17 mouse cellular contexts compared by ENCODE assay signal in genomic region chr9:96708905-96709304, GRCm38 (mm10). TPM values are rescaled to one million over a fixed set of nuclear protein-coding genes. Genes with fewer than 3 reads are reported as not detected.
DNase-seq lines count a peak whose midpoint lies in the region; ATAC-seq and TF ChIP-seq lines count a peak whose summit lies in the region.
"Had no signal": no experiment of that assay in that cellular context is flagged by ENCODE, and none has a peak within 500 bp of the region (broad histone marks: within the 10 kb centered on the region; RNA-seq: fewer than 3 reads in every experiment).

No protein-coding gene starts in this region.

- WGBS in kidney, embryonic 14.5 days: 92% methylated on average over 9 of the region's 9 CpGs

- no peak overlapping the region for H3K27ac ChIP-seq in gastrocnemius, adult 2 months
- no peak overlapping the region for H3K27ac ChIP-seq in ES-E14 (ENCODE audit: insufficient read depth, low read depth, low read length, poor library complexity, severe bottlenecking)
- no peak overlapping the region for H3K27ac ChIP-seq in kidney, embryonic 14.5 days (ENCODE audit: low read depth, low read length)
- H3K27ac ChIP-seq: embryonic facial prominence, embryonic 10.5 days; embryonic facial prominence, embryonic 12.5 days; forebrain, embryonic 13.5 days; forebrain, embryonic 15.5 days had no signal

- in situ Hi-C loops in ES-E14 (cut with MboI; ENCODE audit: low sequenced_read_pairs in 2 of 2, unreplicated experiment in 2 of 2): no loop called here

- H3K4me3 ChIP-seq in gastrocnemius, adult 2 months: no peak overlapping the region
- H3K4me3 ChIP-seq in E14TG2a.4 (replicated peaks; ENCODE audit: low read length) (peak overlapping the region; percentile 37), ES-E14 (ENCODE audit: insufficient read depth in 1 of 2, low read depth in 1 of 2, low read length in 2 of 2, poor library complexity in 1 of 2, severe bottlenecking in 1 of 2) (no peak overlapping the region)
- no peak overlapping the region for H3K4me3 ChIP-seq in kidney, embryonic 14.5 days (ENCODE audit: low read length)
- H3K4me3 ChIP-seq: embryonic facial prominence, embryonic 10.5 days; embryonic facial prominence, embryonic 12.5 days; forebrain, embryonic 13.5 days; forebrain, embryonic 15.5 days had no signal

- H3K4me1 ChIP-seq in E14TG2a.4 (replicated peaks; ENCODE audit: low read depth, low read length) (peaks cover 93% of the 10 kb centered on the region), ES-E14 (ENCODE audit: control insufficient read depth in 2 of 2, insufficient read depth in 2 of 2, low read length in 2 of 2, poor library complexity in 1 of 2) (peaks cover 18 to 26% of the 10 kb centered on the region in 2 experiments; a peak in 3 of 4 replicates)
- H3K4me1 ChIP-seq in kidney, embryonic 14.5 days (ENCODE audit: control insufficient read depth, insufficient read depth, low read length): peaks cover 10% of the 10 kb centered on the region

- DNase-seq in cerebellum, postnatal 10 days: peak; percentile 80 to 81
- no peak for DNase-seq in cerebellum, adult 11-12 months
- DNase-seq in gastrocnemius, adult 2 months: peak; percentile 7
- no peak for DNase-seq in gastrocnemius, postnatal 4 days (ENCODE audit: low spot score in 2 of 2)
- DNase-seq in ES-E14 (ENCODE audit: low read depth, low spot score): no peak
- DNase-seq in urinary bladder, postnatal 36 days (ENCODE audit: low spot score in 2 of 2): no peak
- DNase-seq: adrenal gland, adult 2 months; adrenal gland, postnatal 10 days; adrenal gland, postnatal 25 days; cerebellum, adult 8-10 months; forebrain, postnatal 0 days had no signal

- TF ChIP-seq CTCF in gastrocnemius, adult 2 months (IDR thresholded peaks at IDR 0.05): no peak
- TF ChIP-seq CTCF in E14TG2a.4 (conservative IDR thresholded peaks at IDR 0.05; ENCODE audit: low read length): no peak

- no peak overlapping the region for H3K4me2 ChIP-seq in kidney, embryonic 14.5 days (replicated peaks; ENCODE audit: low read depth, low read length)
- H3K4me2 ChIP-seq: embryonic facial prominence, embryonic 12.5 days; forebrain, embryonic 13.5 days; forebrain, embryonic 15.5 days had no signal

- H3K9ac ChIP-seq in ES-E14 (ENCODE audit: insufficient read depth, low read depth, low read length, poor library complexity, severe bottlenecking): peak overlapping the region; percentile 11; the same call in 1 of the 2 replicates
- H3K9ac ChIP-seq in kidney, embryonic 14.5 days (ENCODE audit: low read depth, low read length): no peak overlapping the region
- H3K9ac ChIP-seq: embryonic facial prominence, embryonic 12.5 days; forebrain, embryonic 13.5 days; forebrain, embryonic 15.5 days; forebrain, postnatal 0 days had no signal

- H3K27me3 ChIP-seq in E14TG2a.4 (ENCODE audit: insufficient read depth, low read length): no peaks in the 10 kb centered on the region
- H3K27me3 ChIP-seq in kidney, embryonic 14.5 days (ENCODE audit: control insufficient read depth, insufficient read depth, low read length): no peaks in the 10 kb centered on the region
- H3K27me3 ChIP-seq: embryonic facial prominence, embryonic 12.5 days; forebrain, embryonic 13.5 days; forebrain, embryonic 15.5 days had no signal

- H3K36me3 ChIP-seq in E14TG2a.4 (ENCODE audit: insufficient read depth, low read length) (peaks cover 26% of the 10 kb centered on the region), ES-E14 (ENCODE audit: control insufficient read depth, insufficient read depth, low read length, poor library complexity, severe bottlenecking) (no peaks in the 10 kb centered on the region)
- no peaks in the 10 kb centered on the region for H3K36me3 ChIP-seq in kidney, embryonic 14.5 days (ENCODE audit: control insufficient read depth, insufficient read depth, low read length)
- H3K36me3 ChIP-seq: embryonic facial prominence, embryonic 10.5 days; embryonic facial prominence, embryonic 12.5 days; forebrain, embryonic 15.5 days had no signal

- ATAC-seq in kidney, embryonic 14.5 days (ENCODE audit: low FRiP score, low TSS enrichment): no peak
- ATAC-seq: forebrain, embryonic 13.5 days; forebrain, embryonic 15.5 days; forebrain, postnatal 0 days had no signal

- intact Hi-C loops in gastrocnemius, adult 2 months (cut with DNase I): no loop called here

- H3K9me3 ChIP-seq in E14TG2a.4 (ENCODE audit: low read length) (no peaks in the 10 kb centered on the region), ES-E14 (ENCODE audit: control insufficient read depth, insufficient read depth, low read depth, low read length) (no peaks in the 10 kb centered on the region)
- H3K9me3 ChIP-seq in kidney, embryonic 14.5 days (ENCODE audit: control insufficient read depth, low read length): no peaks in the 10 kb centered on the region
- H3K9me3 ChIP-seq: embryonic facial prominence, embryonic 10.5 days; embryonic facial prominence, embryonic 12.5 days; forebrain, embryonic 13.5 days; forebrain, embryonic 15.5 days had no signal

TF ChIP-seq in ES-E14, 5 proteins besides CTCF, POLR2A, EP300 and RAD21:
- no peak for TF ChIP-seq ZC3H11A (IDR thresholded peaks at IDR 0.05; ENCODE audit: borderline replicate concordance, low read depth, low read length)
- no peak for TF ChIP-seq HCFC1 (IDR thresholded peaks at IDR 0.05; ENCODE audit: borderline replicate concordance, insufficient read depth, low read length)
- TF ChIP-seq ZNF384 (IDR thresholded peaks at IDR 0.05; ENCODE audit: low read depth, low read length): no peak
- TF ChIP-seq CHD2 (IDR thresholded peaks at IDR 0.05; ENCODE audit: low read depth, low read length): no peak
- no peak for TF ChIP-seq MAFK (IDR thresholded peaks at IDR 0.05; ENCODE audit: insufficient read depth, low read depth, low read length)
TF ChIP-seq in ES-E14: peak in this region for 0.

RNA-seq across cellular contexts. Expression of gene Zbtb38, which starts 43.7 kb away (rescaled TPM):
- total RNA-seq in gastrocnemius, adult 2 months (2021): 10 to 100 TPM; 22.9 to 33.8 TPM
- 10 to 100 TPM; 15.9 to 20.1 TPM for total RNA-seq in gastrocnemius, postnatal 4 days (2021)
- total RNA-seq in ES-E14 (2012; rRNA removed): 16.0 and 26.2 TPM in 2 replicates
- polyA plus RNA-seq in kidney, embryonic 14.5 days (2014; fragmentation: Nextera tagmentation; extraction: Ambion mirVana): 15.6 and 20.5 TPM in 2 replicates

Comparison
In these comparisons a context has a peak if more than half of its experiments do, and no peak if none do; other contexts are left out.
1. DNase-seq: peak in cerebellum, postnatal 10 days (2 of 2) and gastrocnemius, adult 2 months (single experiment); none in cerebellum, adult 11-12 months (single experiment), gastrocnemius, postnatal 4 days (0 of 2), ES-E14 (single experiment) and urinary bladder, postnatal 36 days (0 of 2).